Mouse (Mus musculus): ENCODE measurements at regions not wholly inside any gene's neighbourhood (a gene's known extent, or its start where the extent isn't known, plus 50 kb on each side); places are given as distances from the start of the nearest gene placed in this dataset.

- no peak for DNase-seq
Measured at GRCm38 (mm10) chr8:86359518-86359917, 221.0 kb downstream of the Abcc12 start.

GRCm38 (mm10) chr8:86353816-86354215, 226.7 kb downstream of the Abcc12 start:
- peak in 1 of 2 experiments; percentile 57 for DNase-seq

- no peak for DNase-seq
Measured at GRCm38 (mm10) chr8:86351545-86352190, 228.8 kb downstream of the Abcc12 start.

DNA sequence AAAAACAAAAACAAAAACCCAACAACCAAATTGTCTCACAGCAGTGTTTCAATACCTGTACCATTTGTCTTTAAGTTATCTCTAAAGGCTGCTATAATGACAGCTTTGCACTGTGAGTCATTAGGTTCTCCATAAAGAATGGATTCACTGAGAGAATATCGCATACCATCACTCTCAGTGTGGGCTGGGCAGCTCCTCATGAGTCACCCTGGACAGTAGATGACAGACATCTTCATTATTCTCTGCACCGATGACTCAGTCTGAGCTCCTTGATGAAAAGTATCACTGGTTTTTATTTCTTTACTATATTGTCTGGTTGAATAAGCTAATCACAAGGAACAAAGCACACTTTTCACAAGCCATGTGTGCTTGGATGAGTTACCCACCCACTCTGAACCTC, 230.4 kb downstream of the Abcc12 start:
- no peak for DNase-seq

- DNase-seq = no peak
Measured at GRCm38 (mm10) chr8:86342016-86342684, 238.3 kb downstream of the Abcc12 start.

- no peak for DNase-seq
Measured at GRCm38 (mm10) chr8:86338574-86339264, 241.8 kb downstream of the Abcc12 start.

DNA sequence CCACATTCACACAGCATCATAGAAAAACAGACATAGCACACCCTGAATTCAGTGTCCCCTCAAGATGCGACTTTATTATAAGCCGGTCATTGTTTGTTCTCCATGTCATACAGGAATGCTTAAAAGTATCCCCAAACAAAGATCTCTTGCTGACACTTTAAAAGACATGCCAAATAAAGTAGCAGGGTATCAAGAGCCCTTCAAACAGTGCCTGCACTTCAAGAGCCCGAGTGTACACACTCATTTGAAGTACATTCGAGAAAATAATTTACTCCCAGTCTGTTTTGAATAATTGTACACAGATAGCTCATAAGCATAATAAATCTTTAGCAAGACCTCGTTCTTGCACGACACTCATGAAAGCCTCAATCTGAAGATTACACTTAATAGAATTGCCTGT, 249.1 kb downstream of the Abcc12 start:
- no peak for DNase-seq

DNA sequence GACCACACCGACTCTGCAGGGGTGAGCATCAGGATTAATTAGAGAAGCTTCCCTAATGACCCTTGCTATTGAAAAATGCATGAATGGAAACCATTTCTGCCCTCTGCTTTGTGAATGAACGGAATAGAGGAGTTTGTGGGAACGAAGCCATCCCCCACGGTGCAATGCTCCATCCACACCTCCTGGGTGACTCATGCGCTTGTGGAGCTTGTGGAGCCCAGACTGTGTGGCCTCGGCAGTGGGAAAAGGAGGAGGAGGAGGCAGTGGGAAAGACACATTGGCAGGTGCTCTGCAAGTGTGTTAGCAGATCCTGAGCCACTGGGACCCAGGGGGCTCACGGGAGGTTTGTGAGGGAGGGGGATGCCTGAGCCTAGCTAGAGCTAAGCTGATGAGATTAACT, 251.9 kb downstream of the Abcc12 start:
- peak; percentile 61 to 64 for DNase-seq

- no peak for DNase-seq
Measured at GRCm38 (mm10) chr8:86327982-86328381, 252.5 kb downstream of the Abcc12 start.

- peak; percentile 43 to 50 for DNase-seq
Measured at GRCm38 (mm10) chr8:86325040-86325439, 255.4 kb downstream of the Abcc12 start.

DNA sequence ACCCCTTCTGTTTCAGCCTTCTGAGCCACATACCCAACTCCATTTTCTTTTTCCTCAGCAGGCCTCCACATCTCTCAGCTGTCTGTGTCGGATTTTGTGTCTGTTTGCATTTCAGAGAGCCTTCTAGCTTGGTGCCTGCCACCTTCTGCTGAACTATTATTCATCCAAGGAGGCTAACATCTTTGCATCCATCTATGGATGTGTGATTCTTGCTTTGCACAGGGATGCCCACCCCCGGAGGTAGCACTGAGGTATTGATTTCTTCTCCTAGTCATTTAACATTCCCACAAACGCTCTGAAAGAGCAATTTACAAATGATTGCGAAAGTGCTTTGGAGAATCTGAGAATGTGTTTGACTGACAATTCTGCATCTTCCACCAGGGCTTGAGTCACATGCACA, 255.9 kb downstream of the Abcc12 start:
- DNase-seq = no peak

DNA sequence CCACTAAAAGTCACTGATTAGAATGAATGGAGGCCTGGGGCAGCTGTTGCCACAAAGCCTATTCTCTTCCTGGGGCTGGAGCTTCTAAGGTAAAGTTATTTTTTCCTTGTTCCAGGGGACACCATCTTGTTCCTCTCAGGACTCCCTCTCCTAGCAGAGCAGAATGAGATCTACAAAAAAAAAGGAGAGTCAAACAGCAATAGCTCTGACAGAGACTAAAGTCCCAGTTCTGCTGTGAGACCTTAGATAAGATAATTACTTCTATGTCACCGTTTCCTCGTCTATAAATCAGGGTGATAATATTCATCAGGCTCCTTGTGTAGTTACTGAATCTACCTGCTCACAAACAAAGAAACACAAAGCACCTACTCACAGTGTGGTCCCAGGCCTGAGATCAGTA, 256.7 kb downstream of the Abcc12 start:
- no peak for DNase-seq

- no peak for DNase-seq
Measured at GRCm38 (mm10) chr8:86322494-86322893, 258.0 kb downstream of the Abcc12 start.

DNA sequence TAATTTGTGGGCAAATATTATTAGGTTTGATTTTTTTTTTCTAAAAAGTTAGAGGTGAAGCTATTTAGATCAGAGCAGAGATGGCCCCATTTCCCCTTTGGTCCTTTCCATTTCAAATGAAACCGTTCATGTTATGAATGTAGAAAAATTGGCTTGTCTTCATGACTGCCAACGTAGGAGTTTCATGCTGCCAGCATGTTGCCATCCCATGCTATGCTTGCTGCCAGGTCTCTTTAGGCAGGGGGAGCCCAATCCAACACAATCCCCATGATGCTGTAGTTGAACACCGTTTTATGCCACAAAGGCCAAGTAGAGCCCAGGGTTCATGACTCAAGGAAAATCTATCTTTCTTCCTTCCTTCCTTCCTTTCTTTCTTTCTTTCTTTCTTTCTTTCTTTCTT, 259.5 kb downstream of the Abcc12 start:
- DNase-seq = peak in 1 of 2 experiments; percentile 66

- peak in 1 of 2 experiments; percentile 25 for DNase-seq
Measured at GRCm38 (mm10) chr8:86318531-86318930, 262.0 kb downstream of the Abcc12 start.

GRCm38 (mm10) chr8:86316236-86316635, 264.2 kb downstream of the Abcc12 start:
- DNase-seq = peak; percentile 87 to 89

- DNase-seq = peak in 1 of 2 experiments; percentile 39
Measured at GRCm38 (mm10) chr8:86309460-86309859, 271.0 kb downstream of the Abcc12 start.

- DNase-seq = peak; percentile 65 to 74
Measured at GRCm38 (mm10) chr8:86307339-86307738, 273.1 kb downstream of the Abcc12 start.

DNA sequence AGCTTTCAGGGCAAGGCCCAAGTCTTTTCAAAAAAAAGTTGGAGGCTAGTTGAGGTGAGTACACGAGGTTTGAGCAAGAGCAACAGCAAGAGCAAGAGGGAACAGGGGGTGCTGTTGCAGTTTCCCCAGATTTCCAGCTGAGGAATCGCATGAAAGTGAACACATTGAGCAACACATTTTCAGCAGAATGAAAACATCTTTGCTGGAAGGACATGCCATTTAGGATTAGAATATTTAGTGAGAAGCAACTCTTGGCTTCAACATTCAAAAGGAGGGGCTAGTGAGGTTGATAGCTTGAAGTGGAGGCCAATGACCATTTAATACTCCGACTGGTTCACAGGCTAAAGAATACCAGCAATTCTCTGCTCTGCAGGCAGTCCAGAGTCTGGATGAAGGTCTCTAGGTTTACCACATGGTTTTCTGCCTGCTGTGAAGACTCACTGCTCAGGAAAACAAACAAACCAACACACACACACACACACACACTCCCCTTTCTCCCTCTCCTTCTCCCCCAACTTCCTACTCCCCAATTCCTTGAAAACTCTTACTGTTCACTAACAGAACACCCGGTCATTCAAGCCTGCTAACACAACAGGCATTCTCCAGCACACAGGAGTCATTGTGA, 278.5 kb downstream of the Abcc12 start:
- no peak for DNase-seq

DNA sequence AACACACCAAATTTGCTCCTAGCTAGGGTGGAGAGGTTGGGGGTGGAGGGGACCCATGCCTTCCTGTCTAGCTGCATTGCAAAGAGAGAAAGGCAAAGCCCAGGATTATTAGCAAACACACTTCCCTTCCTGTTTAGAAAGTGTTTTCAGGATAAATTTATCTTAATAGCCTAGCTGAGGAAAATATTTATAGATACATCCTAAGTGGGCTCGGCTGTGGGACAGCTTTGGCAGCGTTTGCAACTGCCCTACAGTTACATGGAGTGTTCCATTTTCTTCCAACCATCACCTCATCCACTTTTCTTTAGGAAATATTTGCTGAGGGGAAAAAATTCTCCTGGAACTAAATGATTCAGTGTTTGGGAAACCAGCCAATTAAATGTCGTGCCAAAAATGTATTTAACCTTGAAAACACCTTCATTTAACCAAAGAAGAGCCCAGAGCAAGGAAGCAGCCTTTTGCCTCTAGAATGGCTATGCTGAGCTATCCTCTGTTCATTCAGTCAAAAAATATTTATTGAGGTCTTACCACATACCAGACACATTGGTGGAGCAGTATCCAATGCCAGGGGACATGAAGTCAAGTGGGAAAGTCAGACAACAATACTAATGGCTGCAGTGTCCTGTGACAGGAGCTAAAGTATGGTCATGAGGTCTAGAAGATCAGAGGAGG, 291.6 kb downstream of the Abcc12 start:
- DNase-seq = no peak

DNA sequence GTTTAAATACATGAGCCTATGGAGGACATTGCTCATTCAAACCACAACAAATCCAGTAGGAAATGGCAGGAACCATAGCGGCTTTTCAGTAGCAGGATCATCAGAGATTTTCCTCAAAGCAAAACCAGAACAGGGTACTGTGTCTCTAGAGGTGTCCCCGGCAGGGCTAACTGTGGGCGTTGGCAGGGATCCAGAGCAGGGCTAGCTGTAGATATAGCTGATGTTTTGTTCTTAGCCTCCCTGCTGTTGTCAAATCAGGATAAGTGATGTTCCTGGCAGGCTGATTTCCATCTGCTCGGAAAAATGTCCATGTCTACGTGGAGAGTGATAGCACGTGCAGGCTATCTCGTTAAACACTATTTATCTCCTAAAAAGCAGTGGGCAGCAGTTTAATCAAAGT, 297.6 kb downstream of the Abcc12 start:
- peak; percentile 56 to 60 for DNase-seq

DNA sequence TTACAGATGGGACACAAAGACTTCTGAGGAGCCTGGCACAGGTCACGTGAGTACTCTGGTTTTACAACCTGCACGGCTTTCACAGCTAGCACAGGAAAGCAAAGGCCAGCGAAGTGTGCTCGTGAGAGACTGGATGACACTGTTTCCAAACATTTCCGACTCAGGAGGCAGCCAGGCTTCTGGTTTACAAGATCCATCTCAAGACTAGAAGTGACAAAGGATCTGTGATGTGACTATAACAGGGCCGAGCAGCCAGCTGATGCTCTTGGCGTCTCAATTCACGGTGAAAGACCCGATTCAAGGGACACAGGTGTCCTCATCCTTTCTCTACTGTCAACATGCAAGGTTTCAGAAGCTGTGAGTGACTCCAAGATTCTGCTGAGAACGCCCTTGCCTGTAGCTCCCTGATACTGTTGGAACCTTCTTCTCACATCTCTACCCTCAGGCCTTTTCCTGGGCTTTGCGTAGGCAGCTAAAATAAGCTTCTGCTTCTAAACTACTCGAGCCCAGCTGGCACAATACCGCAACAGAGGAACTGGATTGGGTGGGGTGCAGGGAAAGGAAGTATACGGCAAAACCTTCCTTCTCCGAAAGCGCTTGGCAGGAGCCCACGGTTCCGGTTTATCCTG, 300.3 kb downstream of the Abcc12 start:
- peak in 1 of 2 experiments; percentile 54 for DNase-seq
